Mouse (Mus musculus): ENCODE data around the gene Phb2.
A peak's percentile ranks its signal among the peaks of the same experiment; 100 is the strongest.

Gene Phb2

GRCm38 (mm10) chr6:124690517-124690916 lies 21.6 kb upstream of the Phb2 start:
- no peak for DNase-seq (ENCODE audit: low spot score in 2 of 2)

- no peak for DNase-seq (ENCODE audit: low spot score in 2 of 2)
Observed at GRCm38 (mm10) chr6:124693243-124693981, 18.7 kb upstream of the Phb2 start.

GRCm38 (mm10) chr6:124694166-124694955 lies 17.8 kb upstream of the Phb2 start:
- peak; percentile 71 to 80 for DNase-seq (ENCODE audit: low spot score in 2 of 2)

GRCm38 (mm10) chr6:124696441-124697150 lies 15.5 kb upstream of the Phb2 start:
- DNase-seq (ENCODE audit: low spot score in 2 of 2), result peak in 1 of 2 experiments; percentile 11

GRCm38 (mm10) chr6:124698751-124699150 lies 13.4 kb upstream of the Phb2 start:
- DNase-seq (ENCODE audit: low spot score in 2 of 2), result no peak

GRCm38 (mm10) chr6:124699366-124699765 lies 12.8 kb upstream of the Phb2 start:
- DNase-seq (ENCODE audit: low spot score in 2 of 2), result no peak

- peak; percentile 72 to 85 for DNase-seq (ENCODE audit: low spot score in 2 of 2)
Observed at GRCm38 (mm10) chr6:124699962-124700610, 12.1 kb upstream of the Phb2 start.

GRCm38 (mm10) chr6:124701338-124701737 lies 10.8 kb upstream of the Phb2 start:
- DNase-seq (ENCODE audit: low spot score in 2 of 2), result no peak

GRCm38 (mm10) chr6:124702102-124702783 lies 9.9 kb upstream of the Phb2 start:
- DNase-seq (ENCODE audit: low spot score in 2 of 2), result no peak

- peak; percentile 53 to 60 for DNase-seq (ENCODE audit: low spot score in 2 of 2)
Observed at GRCm38 (mm10) chr6:124702784-124703103, 9.4 kb upstream of the Phb2 start.

GRCm38 (mm10) chr6:124703789-124704188 lies 8.3 kb upstream of the Phb2 start:
- DNase-seq (ENCODE audit: low spot score in 2 of 2), result no peak

GRCm38 (mm10) chr6:124704417-124704816 lies 7.7 kb upstream of the Phb2 start:
- no peak for DNase-seq (ENCODE audit: low spot score in 2 of 2)

GRCm38 (mm10) chr6:124706061-124706627 lies 6.0 kb upstream of the Phb2 start:
- no peak for DNase-seq (ENCODE audit: low spot score in 2 of 2)

- DNase-seq (ENCODE audit: low spot score in 2 of 2), result no peak
Observed at GRCm38 (mm10) chr6:124708289-124708889, 3.7 kb upstream of the Phb2 start.

GRCm38 (mm10) chr6:124712918-124713317 lies 782 bp downstream of the Phb2 start:
- DNase-seq (ENCODE audit: low spot score in 2 of 2), result no peak

GRCm38 (mm10) chr6:124716864-124717490 lies 4.8 kb downstream of the Phb2 start:
- peak in 1 of 2 experiments; percentile 28 for DNase-seq (ENCODE audit: low spot score in 2 of 2)

- DNase-seq (ENCODE audit: low spot score in 2 of 2), result no peak
Observed at GRCm38 (mm10) chr6:124717968-124718367, 5.8 kb downstream of the Phb2 start.

- no peak for DNase-seq (ENCODE audit: low spot score in 2 of 2)
Observed at GRCm38 (mm10) chr6:124718703-124719102, 6.6 kb downstream of the Phb2 start.

- peak in 1 of 2 experiments; percentile 55 for DNase-seq (ENCODE audit: low spot score in 2 of 2)
Observed at GRCm38 (mm10) chr6:124719354-124719978, 7.3 kb downstream of the Phb2 start.

- DNase-seq (ENCODE audit: low spot score in 2 of 2), result no peak
Observed at GRCm38 (mm10) chr6:124720904-124721303, 8.8 kb downstream of the Phb2 start.
